Mouse (Mus musculus) fat pad, adult 2 months (tissue): ENCODE data around the gene Sp7.
"Not testable (repeated sequence)": the region's sequence is repeated elsewhere in the genome, so short reads cannot be mapped to it uniquely, and the experiment has no call there.

Experiments used
- DNase-seq: peaks from one replicate; pipeline ENCODE4 v3.0.0-alpha.2; 2011; ENCODE audit warnings: low read depth, low spot score; ENCODE audit errors: extremely low read depth

Sp7 gene

DNA sequence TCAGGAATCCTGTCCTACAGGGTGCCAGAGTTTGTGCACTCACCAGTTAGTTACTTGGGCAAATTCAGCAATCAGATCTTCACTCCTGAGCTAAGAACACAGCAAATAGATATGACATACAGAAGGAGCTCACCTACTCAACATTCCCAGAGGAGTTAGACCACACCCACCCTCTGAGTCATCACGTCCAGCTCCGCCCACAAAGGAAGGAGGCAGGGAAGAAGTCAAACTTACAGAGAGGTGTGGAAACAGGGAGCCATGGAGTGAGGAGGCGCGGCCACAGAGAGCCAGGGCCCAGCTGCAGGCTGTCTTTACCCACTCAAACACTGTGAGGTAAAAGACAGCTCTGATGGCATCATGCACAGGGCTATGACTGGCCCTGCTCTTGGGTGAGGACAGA, 20.5 kb downstream of the Sp7 start:
- DNase-seq, result no peak

DNA sequence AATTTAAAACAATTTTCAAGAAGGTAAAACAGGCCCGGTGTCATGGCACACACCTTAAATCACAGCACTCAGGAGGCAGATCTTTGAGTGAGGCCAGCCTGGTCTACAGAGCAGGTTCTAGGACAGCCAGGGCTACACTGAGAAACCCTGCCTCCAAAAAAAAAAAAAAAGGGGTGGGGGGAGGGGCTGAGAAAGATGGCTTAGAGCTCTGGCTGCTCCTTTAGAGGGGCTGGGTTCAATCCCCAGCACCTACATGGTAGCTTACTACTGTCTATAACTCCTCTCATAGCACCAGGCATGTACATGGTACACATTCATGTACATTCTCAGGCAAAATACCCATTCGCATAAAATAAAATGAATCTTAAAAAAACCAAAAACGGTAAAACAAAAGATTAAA, 22.5 kb downstream of the Sp7 start:
- DNase-seq, result no peak

DNA sequence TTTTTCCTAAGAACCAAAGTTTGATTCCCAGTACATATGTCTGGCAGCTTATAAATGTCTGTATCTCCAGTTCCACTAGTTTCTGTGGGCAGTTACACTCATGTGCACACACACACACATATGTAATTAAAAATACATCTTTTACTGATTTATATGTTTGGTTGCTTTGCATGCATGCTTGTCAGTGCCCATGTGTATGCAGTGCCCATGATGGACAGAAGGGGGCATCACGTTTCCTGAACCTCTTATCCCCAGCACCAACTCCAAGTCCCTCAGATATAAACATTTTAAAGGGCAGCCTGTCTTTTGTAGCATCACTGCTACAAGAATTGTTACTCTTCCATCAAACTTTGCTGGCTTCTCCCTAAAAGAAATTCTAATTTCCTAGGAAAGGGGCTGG, 25.4 kb downstream of the Sp7 start:
- no peak for DNase-seq

DNA sequence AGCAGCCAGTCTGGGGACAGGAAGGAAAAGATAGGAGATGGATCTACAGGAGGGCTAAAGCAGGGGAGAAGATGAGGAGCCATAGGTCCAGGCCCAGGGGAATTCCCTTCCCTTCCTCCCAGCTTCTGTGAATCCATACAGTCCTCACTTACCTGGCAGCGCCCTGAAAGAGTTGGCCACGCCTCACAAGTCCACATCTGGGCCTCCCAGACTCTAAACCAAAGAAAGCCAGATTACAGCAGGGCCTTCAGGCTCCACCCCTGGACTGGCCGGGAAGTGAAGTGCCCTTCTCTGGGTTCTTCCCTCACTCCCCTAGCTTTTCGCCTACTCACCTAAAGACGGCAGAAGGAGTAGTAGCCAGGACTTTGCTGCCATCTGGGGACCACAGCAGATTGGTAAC, 27.4 kb downstream of the Sp7 start:
- no peak for DNase-seq

DNA sequence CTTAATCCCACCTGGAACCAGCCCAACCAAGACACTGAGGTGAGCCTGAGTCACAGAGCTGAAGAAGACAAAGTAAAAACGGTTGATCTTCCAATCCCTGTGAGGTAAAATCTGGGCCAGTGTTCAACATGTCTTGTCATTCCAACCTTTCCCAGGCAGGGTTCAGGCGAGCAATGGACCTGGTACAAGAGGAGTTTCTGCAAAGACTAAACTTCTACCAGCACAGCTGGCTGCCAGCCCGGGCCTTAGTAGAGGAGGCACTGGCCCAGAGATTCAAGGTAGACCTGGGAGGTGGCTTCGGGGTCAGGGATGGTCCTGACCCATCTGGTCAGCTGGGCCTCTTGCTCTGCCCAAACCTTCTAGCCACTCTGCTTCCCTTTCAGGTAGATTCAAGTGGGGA, 30.0 kb downstream of the Sp7 start:
- DNase-seq, result no peak

DNA sequence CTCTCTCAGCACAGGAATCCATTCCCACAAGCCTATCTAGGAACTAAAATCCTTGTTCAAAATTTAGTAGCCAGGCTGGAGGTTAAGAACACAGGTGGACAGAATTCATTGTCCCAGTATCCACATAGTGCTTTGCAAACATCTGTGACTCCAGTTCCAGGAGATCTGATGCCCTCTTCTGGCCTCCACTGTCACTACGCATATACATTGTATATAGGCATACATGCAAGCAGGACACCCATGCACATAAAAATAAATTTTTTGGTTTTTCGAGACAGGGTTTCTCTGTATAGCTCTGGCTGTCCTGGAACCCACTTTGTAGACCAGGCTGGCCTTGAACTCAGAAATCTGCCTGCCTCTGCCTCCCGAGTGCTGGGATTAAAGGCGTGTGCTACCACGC, 31.1 kb downstream of the Sp7 start:
- not testable (repeated sequence) for DNase-seq

- no peak for DNase-seq
These were observed 31.7 kb downstream of the Sp7 start for GRCm38 (mm10) chr15:102335254-102335653.

GRCm38 (mm10) chr15:102331610-102332015, 35.4 kb downstream of the Sp7 start, which contains the start of gene Myg1:
Gene Myg1 (plus strand): TSS chr15:102331709.
- DNase-seq, result no peak

- DNase-seq, result no peak
These were observed 40.1 kb downstream of the Sp7 start for GRCm38 (mm10) chr15:102326892-102327291.

GRCm38 (mm10) chr15:102326022-102326576, 40.9 kb downstream of the Sp7 start, which contains the start of gene Pfdn5:
Gene Pfdn5 (plus strand): TSS chr15:102326116.
- DNase-seq, result no peak

- no peak for DNase-seq
These were observed 42.1 kb downstream of the Sp7 start for GRCm38 (mm10) chr15:102324654-102325473.

DNA sequence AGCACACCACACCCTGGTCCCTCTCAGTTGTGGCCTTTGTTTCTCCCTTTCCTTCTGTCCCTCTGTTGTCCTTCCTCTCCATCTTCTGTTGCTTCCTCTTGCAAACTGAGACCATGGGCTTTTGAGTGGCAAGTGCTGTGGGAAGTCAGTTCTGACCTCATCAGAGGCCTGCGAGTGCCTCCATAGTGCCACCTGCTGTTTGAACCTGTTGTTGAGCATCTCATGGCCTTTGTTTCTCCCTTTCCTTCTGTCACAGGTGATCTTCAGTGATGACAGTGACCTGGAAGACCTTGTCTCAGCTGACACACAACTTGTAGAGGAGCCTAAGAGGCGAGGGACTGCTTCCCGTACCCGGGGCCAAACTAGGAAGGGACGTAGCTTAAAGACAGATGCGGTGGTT, 50.7 kb downstream of the Sp7 start:
- no peak for DNase-seq

- no peak for DNase-seq
These were observed 51.7 kb downstream of the Sp7 start for GRCm38 (mm10) chr15:102315292-102315691.

- no peak for DNase-seq
These were observed 55.5 kb downstream of the Sp7 start for GRCm38 (mm10) chr15:102311489-102311888.

DNA sequence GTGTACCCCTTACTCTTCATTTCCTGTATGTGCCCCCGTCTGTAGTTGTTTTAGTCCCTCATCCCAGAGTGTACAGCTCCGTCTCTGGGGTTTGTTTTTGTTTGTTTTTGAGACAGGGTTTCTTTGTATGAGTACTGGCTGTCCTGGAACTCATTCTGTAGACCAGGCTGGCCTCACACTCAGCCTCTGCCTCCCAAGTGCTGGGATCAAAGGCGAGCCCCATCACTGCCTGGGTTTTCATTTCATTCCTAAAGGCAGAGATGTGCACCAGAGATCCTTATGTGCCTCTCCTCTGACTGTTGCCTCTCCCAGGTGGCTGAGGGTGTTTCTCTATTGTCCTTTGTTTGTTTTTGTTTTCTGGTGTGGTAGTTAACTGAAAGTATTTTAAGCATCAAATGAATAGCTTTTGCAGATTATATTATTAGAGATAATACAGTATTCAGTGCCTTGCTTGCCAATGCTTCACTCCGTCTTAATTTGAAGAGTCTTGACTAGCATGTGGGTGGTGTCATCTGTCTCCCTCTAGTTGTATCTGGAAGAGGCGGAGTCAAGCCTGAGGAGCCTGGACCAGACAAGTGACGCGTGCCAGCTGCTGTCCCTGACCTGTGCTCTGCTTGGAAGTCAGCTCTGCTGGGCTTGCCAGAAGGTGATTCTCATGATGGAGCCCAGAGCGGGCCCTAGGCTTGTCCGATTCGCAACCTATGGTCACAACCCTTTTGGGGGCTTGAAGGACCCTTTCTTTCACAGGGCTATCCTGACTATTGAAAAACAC, 56.7 kb downstream of the Sp7 start:
- DNase-seq, result no peak

DNA sequence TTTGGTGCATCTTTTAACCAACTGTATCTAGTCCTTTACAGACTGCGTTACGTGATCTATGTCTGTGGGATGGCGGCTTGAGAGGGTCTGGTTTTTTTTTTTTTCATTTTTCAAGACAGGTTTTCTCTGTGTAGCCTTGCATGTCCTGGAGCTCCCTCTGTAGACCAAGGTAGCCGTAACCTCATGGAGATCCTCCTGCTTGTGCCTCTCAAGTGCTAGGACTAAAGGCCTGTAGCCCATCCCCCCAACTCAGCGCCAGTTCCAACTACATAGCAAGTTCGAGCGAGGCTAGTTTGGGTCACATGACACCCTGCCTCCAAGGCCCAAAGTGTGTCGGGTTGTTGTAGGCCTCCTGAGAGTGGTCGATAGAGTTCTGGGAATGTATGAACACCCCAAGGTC, 58.3 kb downstream of the Sp7 start:
- DNase-seq, result no peak
